22 mouse cellular contexts compared by ENCODE assay signal in the genomic region with DNA sequence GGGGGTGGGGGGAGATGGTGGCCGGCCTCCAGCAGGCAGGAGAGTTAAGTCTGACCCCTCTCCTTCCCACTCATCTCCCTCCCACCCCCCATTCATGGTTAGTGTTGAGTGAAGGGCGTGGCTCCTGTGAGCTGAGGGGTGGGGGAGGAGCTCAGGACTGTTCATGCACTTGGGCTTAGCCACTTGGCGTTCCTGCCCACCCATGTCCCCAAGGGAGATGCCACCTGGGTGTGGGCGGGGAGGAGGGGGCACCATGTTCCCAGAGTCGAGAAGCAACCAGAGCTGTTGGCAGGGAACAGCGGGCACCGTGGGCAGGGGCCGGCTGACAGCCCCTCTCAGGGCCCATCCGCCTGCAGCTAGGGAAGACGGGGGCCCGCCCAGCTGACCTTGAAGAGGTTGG. TPM values are rescaled to one million over a fixed set of nuclear protein-coding genes. Genes with fewer than 3 reads are reported as not detected.
DNase-seq lines count a peak whose midpoint lies in the region; ATAC-seq lines count a peak whose summit lies in the region.
"Had no signal": no experiment of that assay in that cellular context is flagged by ENCODE, and none has a peak within 500 bp of the region (broad histone marks: within the 10 kb centered on the region; RNA-seq: fewer than 3 reads in every experiment).

No protein-coding gene starts in this region.

- H3K36me3 ChIP-seq in lung, embryonic 15.5 days: peaks cover 21% of the 10 kb centered on the region

- peaks cover 52% of the 10 kb centered on the region for H3K4me1 ChIP-seq in lung, embryonic 15.5 days

- WGBS in lung, embryonic 15.5 days: 70% methylated on average over 11 of the region's 11 CpGs

- DNase-seq in frontal cortex, adult 2 months (ENCODE audit: extremely low spot score in 1 of 2, low spot score in 1 of 2): peak; percentile 46 to 54
- no peak for DNase-seq in frontal cortex, postnatal 25 days (ENCODE audit: low spot score in 2 of 2)
- DNase-seq in lung, postnatal 4 days: no peak
- peak; percentile 72 for DNase-seq in ES-CJ7 (ENCODE audit: low read depth, low spot score)
- DNase-seq in layer of hippocampus, adult 9-11 months: peak; percentile 83
- no peak for DNase-seq in urinary bladder, postnatal 10 days (ENCODE audit: low spot score)
- DNase-seq: adrenal gland, postnatal 14 days; cerebellum, adult 11 months; cerebellum, postnatal 10 days; kidney, adult 18-20 months; kidney, postnatal 10 days; lung, embryonic 14.5 days; right cerebral cortex, postnatal 14 days; thymus, adult 2 months had no signal

- peak overlapping the region; percentile 96; the same call in 1 of the 2 replicates for H3K27ac ChIP-seq in lung, embryonic 15.5 days
- H3K27ac ChIP-seq: hindbrain, embryonic 10.5 days; limb, embryonic 12.5 days; liver, embryonic 12.5 days; midbrain, embryonic 15.5 days; stomach, embryonic 15.5 days had no signal

- H3K27me3 ChIP-seq in lung, embryonic 15.5 days: no peaks in the 10 kb centered on the region
- H3K27me3 ChIP-seq: limb, embryonic 12.5 days; liver, embryonic 12.5 days; midbrain, embryonic 15.5 days; stomach, embryonic 15.5 days had no signal

- H3K4me2 ChIP-seq in lung, embryonic 15.5 days: no peak overlapping the region
- H3K4me2 ChIP-seq: limb, embryonic 12.5 days; liver, embryonic 12.5 days; lung, embryonic 14.5 days; midbrain, embryonic 15.5 days; stomach, embryonic 15.5 days had no signal

- H3K9ac ChIP-seq in lung, embryonic 15.5 days: no peak overlapping the region
- H3K9ac ChIP-seq: limb, embryonic 12.5 days; liver, embryonic 12.5 days; lung, embryonic 14.5 days; midbrain, embryonic 15.5 days; stomach, embryonic 15.5 days had no signal

- H3K4me3 ChIP-seq in lung, embryonic 15.5 days: no peak overlapping the region
- H3K4me3 ChIP-seq: hindbrain, embryonic 10.5 days; limb, embryonic 12.5 days; liver, embryonic 12.5 days; midbrain, embryonic 15.5 days; myocyte; stomach, embryonic 15.5 days had no signal

- H3K9me3 ChIP-seq in lung, embryonic 15.5 days: peaks cover 6% of the 10 kb centered on the region; the same call in 1 of the 2 replicates
- H3K9me3 ChIP-seq: midbrain, embryonic 15.5 days; stomach, embryonic 15.5 days had no signal

- ATAC-seq in lung, embryonic 15.5 days (ENCODE audit: borderline replicate concordance, extremely low read depth, low FRiP score, low TSS enrichment): no peak
- ATAC-seq: activated CD4-positive, CD25-positive, alpha-beta regulatory T cell, adult 4 months; liver, embryonic 12.5 days; midbrain, embryonic 15.5 days had no signal

RNA-seq across cellular contexts. Expression of a gene that starts 18.3 kb away (rescaled TPM):
- 82.0 and 91.2 TPM in 2 replicates for polyA plus RNA-seq in frontal cortex, adult 2 months (2012; rRNA removed)
- polyA plus RNA-seq in lung, embryonic 15.5 days (2015; fragmentation: Nextera tagmentation; extraction: Ambion mirVana): 24.0 and 24.8 TPM in 2 replicates

Comparison
In these comparisons a context has a peak if more than half of its experiments do, and no peak if none do; other contexts are left out.
1. DNase-seq: peak in frontal cortex, adult 2 months (2 of 2), ES-CJ7 (single experiment) and layer of hippocampus, adult 9-11 months (single experiment); none in frontal cortex, postnatal 25 days (0 of 2), lung, postnatal 4 days (0 of 2) and urinary bladder, postnatal 10 days (single experiment).